Mouse (Mus musculus) G1E (cell line): ENCODE data around the gene Srrt.

Experiments
- CTCF ChIP-seq: IDR thresholded peaks from 2 replicates; pipeline ENCODE4 v1.5.1; 2012; ENCODE audit warnings: low read depth, low read length, inconsistent platforms, mixed read lengths
- GATA1 ChIP-seq: IDR thresholded peaks from 2 replicates; pipeline ENCODE4 v1.6.1; 2012; ENCODE audit warnings: borderline replicate concordance, low read length, inconsistent platforms, mixed read lengths
- POLR2AphosphoS5 ChIP-seq: IDR thresholded peaks from 2 replicates; pipeline ENCODE4 v1.6.1; 2012; ENCODE audit warnings: low read depth, low read length, inconsistent platforms; ENCODE audit not compliant: insufficient replicate concordance

DNA sequence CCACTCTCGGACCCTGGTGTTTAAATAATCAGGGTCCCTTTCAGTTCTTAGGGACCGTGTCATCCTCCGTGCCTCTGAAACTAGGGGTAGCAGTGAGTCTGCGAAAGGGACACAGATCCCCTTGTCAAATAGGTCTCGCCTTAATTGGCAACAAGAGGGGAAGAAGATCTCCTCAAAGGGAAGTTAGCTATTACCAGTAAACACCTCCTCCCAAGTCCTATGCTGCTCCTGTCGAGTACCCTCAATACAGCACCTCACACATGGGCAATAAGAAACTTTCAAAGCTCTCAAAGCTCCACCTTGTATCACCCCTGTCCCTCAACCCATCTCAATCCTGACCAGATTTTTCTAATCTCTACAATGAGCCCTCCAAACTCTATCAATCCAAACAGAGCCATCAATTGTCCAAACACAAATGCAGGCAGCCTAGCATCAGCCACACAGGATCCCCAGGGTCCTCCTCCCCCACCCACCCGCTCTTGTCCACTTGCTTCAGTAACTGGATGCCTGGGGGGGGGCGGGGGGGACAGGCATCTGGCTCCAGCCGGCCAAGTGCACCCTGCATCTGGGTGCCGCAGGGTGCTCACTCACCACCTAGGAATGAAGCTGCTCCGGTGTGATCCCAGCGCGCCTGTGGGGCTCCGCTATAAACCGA lies 25.5 kb upstream of the Srrt start:
- no peak for TF ChIP-seq GATA1
- no peak for TF ChIP-seq CTCF
- TF ChIP-seq POLR2AphosphoS5: no peak
